Mouse (Mus musculus): ENCODE measurements around the gene Pid1. TPM values are rescaled to one million over a fixed set of nuclear protein-coding genes. Genes with fewer than 3 reads are reported as not detected.

The Pid1 gene
- total and polyA plus RNA-seq, 3 experiments = not detected

- Histone ChIP-seq H3K4me3 (replicated peaks in 1 of 3; ENCODE audit: low read depth in 2 of 3, low read length in 2 of 3, poor library complexity in 1 of 3) (no peak overlapping the region), H3K79me2 (replicated peaks; ENCODE audit: control insufficient read depth, extremely low read depth, insufficient read depth, poor library complexity, severe bottlenecking) (no peaks in the 10 kb centered on the region), H3K27ac (ENCODE audit: insufficient read depth, low read depth) (no peak overlapping the region), H3K27me3 (replicated peaks) (no peaks in the 10 kb centered on the region), H3K9ac (ENCODE audit: insufficient read depth, low read depth) (no peak overlapping the region), H3K36me3 (replicated peaks in 1 of 2; ENCODE audit: control insufficient read depth in 1 of 2, insufficient read depth in 1 of 2, low read length in 1 of 2) (no peaks in the 10 kb centered on the region), H3K4me1 (ENCODE audit: control insufficient read depth in 1 of 2, insufficient read depth in 2 of 2) (no peaks in the 10 kb centered on the region), H3K9me3 (replicated peaks; ENCODE audit: low read length) (no peaks in the 10 kb centered on the region), H3K4me2 (ENCODE audit: insufficient read depth, low read depth, poor library complexity, severe bottlenecking) (no peak overlapping the region)
- in situ Hi-C loops (cut with MboI; ENCODE audit: low pct_ligation_motif_present, low pct_unique_long_range_greater_than_20kb, low sequenced_read_pairs) = no loop called here
- DNase-seq (ENCODE audit: extremely low read depth) = no peak
- dilution Hi-C loops (cut with MboI; ENCODE audit: extremely low pct_ligation_motif_present, extremely low pct_unique_long_range_greater_than_20kb, low sequenced_read_pairs) = no loop called here
- TF ChIP-seq E2F4 (IDR thresholded peaks at IDR 0.05; ENCODE audit: insufficient replicate concordance, low read depth, low read length) (no peak), TCF12 (IDR thresholded peaks at IDR 0.05; ENCODE audit: low read depth, low read length) (no peak), MYC (IDR thresholded peaks at IDR 0.05; ENCODE audit: low read depth, low read length) (no peak), CHD1 (IDR thresholded peaks at IDR 0.05; ENCODE audit: low read depth, low read length) (no peak), ELF1 (IDR thresholded peaks at IDR 0.05; ENCODE audit: low read depth, low read length) (no peak), UBTF (IDR thresholded peaks at IDR 0.05; ENCODE audit: low read depth, low read length) (no peak), IRF4 (IDR thresholded peaks at IDR 0.05; ENCODE audit: low read depth, low read length) (no peak), USF2 (conservative IDR thresholded peaks at IDR 0.05; ENCODE audit: low read depth, low read length) (no peak), CHD2 (IDR thresholded peaks at IDR 0.05; ENCODE audit: low read length) (no peak), NRF1 (IDR thresholded peaks at IDR 0.05; ENCODE audit: low read depth, low read length) (no peak), MAZ (IDR thresholded peaks at IDR 0.05; ENCODE audit: low read depth, low read length) (no peak)
Measured at GRCm38 (mm10) chr1:84087325-84087724, 276.7 kb downstream of the Pid1 start.

GRCm38 (mm10) chr1:84086486-84086885 is 277.5 kb downstream of the Pid1 start:
- Histone ChIP-seq H3K36me3 (replicated peaks in 1 of 2; ENCODE audit: control insufficient read depth in 1 of 2, insufficient read depth in 1 of 2, low read length in 1 of 2) (no peaks in the 10 kb centered on the region), H3K27ac (ENCODE audit: insufficient read depth, low read depth) (no peak overlapping the region), H3K9ac (ENCODE audit: insufficient read depth, low read depth) (no peak overlapping the region), H3K4me1 (ENCODE audit: control insufficient read depth in 1 of 2, insufficient read depth in 2 of 2) (no peaks in the 10 kb centered on the region), H3K79me2 (replicated peaks; ENCODE audit: control insufficient read depth, extremely low read depth, insufficient read depth, poor library complexity, severe bottlenecking) (no peaks in the 10 kb centered on the region), H3K4me3 (replicated peaks in 1 of 3; ENCODE audit: low read depth in 2 of 3, low read length in 2 of 3, poor library complexity in 1 of 3) (no peak overlapping the region), H3K27me3 (replicated peaks) (no peaks in the 10 kb centered on the region), H3K4me2 (ENCODE audit: insufficient read depth, low read depth, poor library complexity, severe bottlenecking) (no peak overlapping the region), H3K9me3 (replicated peaks; ENCODE audit: low read length) (no peaks in the 10 kb centered on the region)
- no peak for TF ChIP-seq IRF4 (IDR thresholded peaks at IDR 0.05; ENCODE audit: low read depth, low read length)
- TF ChIP-seq CHD2 (IDR thresholded peaks at IDR 0.05; ENCODE audit: low read length) = no peak
- no peak for TF ChIP-seq ETS1 (conservative IDR thresholded peaks at IDR 0.05; ENCODE audit: low read depth, low read length)
- TF ChIP-seq RAD21 (IDR thresholded peaks at IDR 0.05; ENCODE audit: low read depth, low read length) = no peak
- no peak for TF ChIP-seq SMC3 (IDR thresholded peaks at IDR 0.05; ENCODE audit: low read depth, low read length)
- TF ChIP-seq ZC3H11A (IDR thresholded peaks at IDR 0.05; ENCODE audit: low read depth, low read length) = no peak
- no peak for TF ChIP-seq MAX (IDR thresholded peaks at IDR 0.05; ENCODE audit: low read length)
- TF ChIP-seq MAFK (IDR thresholded peaks at IDR 0.05; ENCODE audit: insufficient replicate concordance, low read length) = no peak
- TF ChIP-seq BHLHE40 (IDR thresholded peaks at IDR 0.05; ENCODE audit: low read depth, low read length) = no peak
- no peak for TF ChIP-seq NELFE (IDR thresholded peaks at IDR 0.05; ENCODE audit: low read depth, low read length)
- no peak for TF ChIP-seq POLR2A (IDR thresholded peaks at IDR 0.05; ENCODE audit: low read depth, low read length)
- no peak for DNase-seq (ENCODE audit: extremely low read depth)
- dilution Hi-C loops (cut with MboI; ENCODE audit: extremely low pct_ligation_motif_present, extremely low pct_unique_long_range_greater_than_20kb, low sequenced_read_pairs) (no loop called here), in situ Hi-C loops (cut with MboI; ENCODE audit: low pct_ligation_motif_present, low pct_unique_long_range_greater_than_20kb, low sequenced_read_pairs) (no loop called here)

All from CH12.LX (cell line).